Mouse (Mus musculus) myocyte (in vitro differentiated cells): Measurements from ENCODE around the gene Cdipt. TPM values are rescaled to one million over a fixed set of nuclear protein-coding genes. Genes with fewer than 3 reads are reported as not detected.
A peak's percentile ranks its signal among the peaks of the same experiment; 100 is the strongest.

ENCODE experiments used
- H3K27me3 ChIP-seq: one replicate; pipeline ENCODE4 v1.6.1; 2011; ENCODE audit not compliant: control insufficient read depth, insufficient read depth, insufficient read length
- H3K36me3 ChIP-seq: one replicate; pipeline ENCODE4 v1.6.1; 2011; ENCODE audit not compliant: control insufficient read depth, insufficient read depth
- H3K4me2 ChIP-seq: one replicate; pipeline ENCODE4 v1.6.1; 2011; ENCODE audit warnings: low read depth, control low read depth
- H3K4me3 ChIP-seq: one replicate; pipeline ENCODE4 v1.5.1; 2011; ENCODE audit warnings: mild to moderate bottlenecking, control low read depth, moderate library complexity
- H3K79me2 ChIP-seq: one replicate; pipeline ENCODE4 v1.6.1; 2011; ENCODE audit not compliant: control insufficient read depth, insufficient read depth
- H3ac ChIP-seq: one replicate; pipeline ENCODE4 v1.6.1; 2011; ENCODE audit not compliant: control insufficient read depth, insufficient read length
- CEBPB ChIP-seq: IDR thresholded peaks from 2 replicates; pipeline ENCODE4 v1.6.1; 2011; ENCODE audit warnings: mild to moderate bottlenecking, moderate library complexity; ENCODE audit not compliant: poor library complexity, insufficient read depth, severe bottlenecking
- E2F4 ChIP-seq: IDR thresholded peaks from one replicate; pipeline ENCODE4 v1.6.1; 2011; ENCODE audit warnings: mild to moderate bottlenecking, control low read depth, moderate library complexity; ENCODE audit not compliant: insufficient read depth
- MAX ChIP-seq: IDR thresholded peaks from one replicate; pipeline ENCODE4 v1.6.1; 2011; ENCODE audit warnings: low read depth, mild to moderate bottlenecking, control low read depth
- MYOD1 ChIP-seq, 3 experiments: IDR thresholded peaks; one replicate each; pipeline ENCODE4 v1.6.1; 2011; ENCODE audit warnings: control low read depth in 2 of 3, low read depth in 2 of 3, mild to moderate bottlenecking in 2 of 3, moderate library complexity in 1 of 3; ENCODE audit not compliant: insufficient read length in 2 of 3, control insufficient read depth in 1 of 3
- MYOG ChIP-seq, 3 experiments: IDR thresholded peaks; one replicate each; pipeline ENCODE4 v1.6.1; 2011; ENCODE audit warnings: control low read depth in 2 of 3, low read depth in 2 of 3, mild to moderate bottlenecking in 2 of 3; ENCODE audit not compliant: insufficient read length in 2 of 3, control insufficient read depth in 1 of 3, insufficient read depth in 1 of 3
- POLR2A ChIP-seq: IDR thresholded peaks from one replicate; pipeline ENCODE4 v1.6.1; 2011; ENCODE audit warnings: low read depth, mild to moderate bottlenecking, control low read depth, moderate library complexity; ENCODE audit not compliant: insufficient read length
- POLR2AphosphoS2 ChIP-seq: IDR thresholded peaks from one replicate; pipeline ENCODE4 v1.6.1; 2011; ENCODE audit warnings: low read depth, control low read depth; ENCODE audit not compliant: insufficient read length
- REST ChIP-seq: IDR thresholded peaks from one replicate; pipeline ENCODE4 v1.6.1; 2011; ENCODE audit warnings: mild to moderate bottlenecking, control low read depth, moderate library complexity; ENCODE audit not compliant: insufficient read depth, insufficient read length
- SRF ChIP-seq: IDR thresholded peaks from one replicate; pipeline ENCODE4 v1.6.1; 2011; ENCODE audit warnings: low read depth; ENCODE audit not compliant: control insufficient read depth, insufficient read length
- TCF12 ChIP-seq: IDR thresholded peaks from one replicate; pipeline ENCODE4 v1.6.1; 2011; ENCODE audit warnings: mild to moderate bottlenecking, control low read depth; ENCODE audit not compliant: poor library complexity, insufficient read depth, severe bottlenecking
- TCF3 ChIP-seq: IDR thresholded peaks from one replicate; pipeline ENCODE4 v1.6.1; 2011; ENCODE audit warnings: low read depth, control low read depth; ENCODE audit not compliant: insufficient read length
- USF1 ChIP-seq: IDR thresholded peaks from one replicate; pipeline ENCODE4 v1.6.1; 2011; ENCODE audit warnings: low read depth, mild to moderate bottlenecking, control low read depth, moderate library complexity
- polyA plus RNA-seq: library from polyadenylated mRNA; unstranded; fragments of >200 nt; fragmentation: generic; extraction: Trizol; gene quantifications from one replicate; pipeline ENCODE4 v1.2.1, GENCODE M21; 2012; ENCODE audit warnings: missing spikeins

The Cdipt gene
- polyA plus RNA-seq, 1 experiment: 173 TPM

- TF ChIP-seq TCF3: no peak
- TF ChIP-seq CEBPB: no peak
- TF ChIP-seq SRF: no peak
- no peak for TF ChIP-seq POLR2A
- peak in 2 of 3 experiments; percentile 56 to 69 for TF ChIP-seq MYOD1 (IDR thresholded peaks at IDR 0.05; ENCODE audit: control insufficient read depth in 1 of 3, insufficient read length in 2 of 3, low read depth in 2 of 3)
- no peak for TF ChIP-seq E2F4
- TF ChIP-seq MAX: no peak
- TF ChIP-seq MYOG (IDR thresholded peaks at IDR 0.05; ENCODE audit: control insufficient read depth in 1 of 3, insufficient read depth in 1 of 3, insufficient read length in 2 of 3, low read depth in 2 of 3): no peak
- no peak for TF ChIP-seq TCF12
- H3K27me3 ChIP-seq: no peaks in the 10 kb centered on the region
- no peak overlapping the region for H3K4me3 ChIP-seq
- H3K79me2 ChIP-seq: peaks cover 6% of the 10 kb centered on the region
- H3K36me3 ChIP-seq: no peaks in the 10 kb centered on the region
- H3ac ChIP-seq: no peak overlapping the region
- no peak overlapping the region for H3K4me2 ChIP-seq
Measured at GRCm38 (mm10) chr7:127004122-127004875, 28.6 kb downstream of the Cdipt start.

- peaks cover 17% of the 10 kb centered on the region for H3K79me2 ChIP-seq
- TF ChIP-seq POLR2A: no peak
- no peak for TF ChIP-seq USF1
- TF ChIP-seq TCF3: no peak
- H3K27me3 ChIP-seq: no peaks in the 10 kb centered on the region
- no peak overlapping the region for H3K4me3 ChIP-seq
- no peaks in the 10 kb centered on the region for H3K36me3 ChIP-seq
- H3ac ChIP-seq: no peak overlapping the region
- H3K4me2 ChIP-seq: no peak overlapping the region
Measured at GRCm38 (mm10) chr7:127007313-127008024, 31.8 kb downstream of the Cdipt start.

GRCm38 (mm10) chr7:127008239-127009019 lies 32.7 kb downstream of the Cdipt start:
- H3K4me2 ChIP-seq: peak overlapping the region; percentile 69
- peaks cover 25% of the 10 kb centered on the region for H3K79me2 ChIP-seq
- peak; percentile 31 for TF ChIP-seq POLR2A
- TF ChIP-seq E2F4: no peak
- TF ChIP-seq TCF3: no peak
- peak in 2 of 3 experiments; percentile 71 to 83 for TF ChIP-seq MYOG (IDR thresholded peaks at IDR 0.05; ENCODE audit: control insufficient read depth in 1 of 3, insufficient read depth in 1 of 3, insufficient read length in 2 of 3, low read depth in 2 of 3)
- TF ChIP-seq MAX: no peak
- TF ChIP-seq USF1: no peak
- TF ChIP-seq REST: no peak
- TF ChIP-seq SRF: no peak
- TF ChIP-seq CEBPB: no peak
- peak; percentile 41 for TF ChIP-seq TCF12
- peak; percentile 23 for TF ChIP-seq POLR2AphosphoS2
- TF ChIP-seq MYOD1 (IDR thresholded peaks at IDR 0.05; ENCODE audit: control insufficient read depth in 1 of 3, insufficient read length in 2 of 3, low read depth in 2 of 3): peak; percentile 3 to 78 (median 49)
- no peak overlapping the region for H3K4me3 ChIP-seq
- H3K27me3 ChIP-seq: no peaks in the 10 kb centered on the region
- peak overlapping the region; percentile 20 for H3ac ChIP-seq
- no peaks in the 10 kb centered on the region for H3K36me3 ChIP-seq

- Histone ChIP-seq H3K4me3 (no peak overlapping the region), H3ac (peak overlapping the region; percentile 20), H3K36me3 (no peaks in the 10 kb centered on the region), H3K4me2 (peak overlapping the region; percentile 69), H3K27me3 (no peaks in the 10 kb centered on the region), H3K79me2 (peaks cover 35% of the 10 kb centered on the region)
- no peak for TF ChIP-seq TCF3
- no peak for TF ChIP-seq MYOD1 (IDR thresholded peaks at IDR 0.05; ENCODE audit: control insufficient read depth in 1 of 3, insufficient read length in 2 of 3, low read depth in 2 of 3)
- peak; percentile 6 for TF ChIP-seq POLR2AphosphoS2
- TF ChIP-seq POLR2A: peak; percentile 4
- TF ChIP-seq MYOG (IDR thresholded peaks at IDR 0.05; ENCODE audit: control insufficient read depth in 1 of 3, insufficient read depth in 1 of 3, insufficient read length in 2 of 3, low read depth in 2 of 3): no peak
- TF ChIP-seq REST: no peak
- TF ChIP-seq USF1: no peak
Measured at GRCm38 (mm10) chr7:127009307-127010085, 33.8 kb downstream of the Cdipt start.
